Mouse (Mus musculus) heart, adult 18-20 months (tissue): ENCODE measurements around the gene Cenpx. TPM values are rescaled to one million over a fixed set of nuclear protein-coding genes. Genes with fewer than 3 reads are reported as not detected.

Source experiments
- DNase-seq, 2 experiments: peaks; one replicate each; pipeline ENCODE4 v3.0.0; 2021 to 2022; ENCODE audit warnings: mixed read lengths in 1 of 2
- total RNA-seq, 2 experiments: library from RNA; stranded (reverse); gene quantifications; 2 replicates each; pipeline ENCODE4 v1.2.3; 2021

The Cenpx gene
- total RNA-seq, 2 experiments from 2014 or later, result 32.5 to 34.2 TPM

GRCm38 (mm10) chr11:120726243-120727168 lies 13.0 kb upstream of the Cenpx start:
- DNase-seq, result no peak

GRCm38 (mm10) chr11:120723509-120723908 lies 10.0 kb upstream of the Cenpx start:
- DNase-seq, result no peak

- no peak for DNase-seq
These were observed 9.3 kb upstream of the Cenpx start for GRCm38 (mm10) chr11:120722761-120723382.

- no peak for DNase-seq
These were observed 8.6 kb upstream of the Cenpx start for GRCm38 (mm10) chr11:120722067-120722630.

GRCm38 (mm10) chr11:120721124-120722066 lies 7.9 kb upstream of the Cenpx start, which contains the start of gene Rac3:
Gene Rac3 (plus strand): TSS chr11:120721470.
- peak; percentile 69 to 70 for DNase-seq

- DNase-seq, result peak; percentile 89 to 96
These were observed 6.9 kb upstream of the Cenpx start for GRCm38 (mm10) chr11:120720450-120720849.

- no peak for DNase-seq
These were observed 6.4 kb upstream of the Cenpx start for GRCm38 (mm10) chr11:120719841-120720376.

GRCm38 (mm10) chr11:120719242-120719641 lies 5.7 kb upstream of the Cenpx start:
- no peak for DNase-seq

- DNase-seq, result no peak
These were observed 1.6 kb upstream of the Cenpx start for GRCm38 (mm10) chr11:120715131-120715530.

GRCm38 (mm10) chr11:120714546-120714945 lies 1.0 kb upstream of the Cenpx start:
- no peak for DNase-seq

GRCm38 (mm10) chr11:120712771-120713568 lies 568 bp downstream of the Cenpx start:
- DNase-seq, result peak; percentile 48 to 72

GRCm38 (mm10) chr11:120711980-120712604 lies 1.4 kb downstream of the Cenpx start:
- no peak for DNase-seq

GRCm38 (mm10) chr11:120710672-120711071 lies 2.9 kb downstream of the Cenpx start:
- DNase-seq, result no peak

- no peak for DNase-seq
These were observed 4.0 kb downstream of the Cenpx start for GRCm38 (mm10) chr11:120709551-120709950.

- DNase-seq, result no peak
These were observed 5.6 kb downstream of the Cenpx start for GRCm38 (mm10) chr11:120707969-120708368.

- DNase-seq, result no peak
These were observed 6.3 kb downstream of the Cenpx start for GRCm38 (mm10) chr11:120707225-120707624.

- no peak for DNase-seq
These were observed 7.4 kb downstream of the Cenpx start for GRCm38 (mm10) chr11:120706120-120706519.

GRCm38 (mm10) chr11:120704486-120705325 lies 8.8 kb downstream of the Cenpx start:
- DNase-seq, result no peak
